Comparison of ENCODE assay signal across 17 mouse cellular contexts in the genomic region with DNA sequence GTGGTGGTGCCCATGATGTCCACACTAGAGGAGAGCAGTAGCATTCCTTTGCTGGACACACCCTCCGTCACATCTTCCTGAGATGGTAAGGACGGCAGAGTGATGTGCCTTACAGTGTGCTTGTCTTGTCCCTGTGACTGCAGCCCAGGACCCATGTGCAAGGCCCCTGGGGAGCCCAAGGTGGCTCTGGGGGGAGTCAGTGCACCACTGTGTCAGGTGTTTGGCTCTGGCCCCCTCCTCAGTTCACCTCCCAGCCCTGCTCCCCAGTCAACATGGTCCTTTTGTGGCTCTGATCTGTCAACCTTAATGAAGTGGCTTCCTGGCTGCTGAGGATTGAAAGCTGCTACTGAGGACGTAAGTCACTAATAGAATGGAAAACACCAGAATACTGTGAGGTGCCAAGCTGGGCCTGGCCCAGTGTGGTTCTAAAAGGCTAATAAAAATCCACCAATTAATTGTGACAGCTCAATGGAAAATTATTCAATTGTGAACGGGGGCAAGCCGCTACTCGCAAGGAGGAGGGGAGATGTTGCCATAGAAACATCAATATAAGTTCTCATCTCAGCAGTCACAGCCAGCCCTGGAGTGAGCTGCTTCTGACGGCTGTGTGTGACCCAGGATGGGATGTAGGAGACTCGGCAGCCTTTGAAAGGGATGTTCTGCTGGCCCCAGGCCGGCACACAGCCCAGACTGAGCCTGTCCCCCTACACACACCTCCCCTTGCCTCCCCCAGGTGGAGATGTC. TPM values are rescaled to one million over a fixed set of nuclear protein-coding genes. Genes with fewer than 3 reads are reported as not detected.
A peak's percentile ranks its signal among the peaks of the same experiment; 100 is the strongest.
DNase-seq lines count a peak whose midpoint lies in the region; ATAC-seq and TF ChIP-seq lines count a peak whose summit lies in the region.
"Had no signal": no experiment of that assay in that cellular context is flagged by ENCODE, and none has a peak within 500 bp of the region (broad histone marks: within the 10 kb centered on the region; RNA-seq: fewer than 3 reads in every experiment).

No protein-coding gene starts in this region.

- peak overlapping the region; percentile 77 for H3K27ac ChIP-seq in forebrain, embryonic 12.5 days
- H3K27ac ChIP-seq in hindbrain, embryonic 16.5 days (ENCODE audit: low read depth, low read length) = peak overlapping the region; percentile 81
- peak overlapping the region; percentile 82 for H3K27ac ChIP-seq in midbrain, embryonic 16.5 days (ENCODE audit: low read length)
- no peak overlapping the region for H3K27ac ChIP-seq in lung, postnatal 0 days (ENCODE audit: low read length)
- H3K27ac ChIP-seq: limb, embryonic 15.5 days; stomach, embryonic 15.5 days had no signal

- no peak for TF ChIP-seq EP300 in lung, postnatal 0 days (IDR thresholded peaks at IDR 0.05)

- peaks cover 30% of the 10 kb centered on the region for H3K36me3 ChIP-seq in forebrain, embryonic 12.5 days (replicated peaks)
- peaks cover 9% of the 10 kb centered on the region; the same call in 1 of the 2 replicates for H3K36me3 ChIP-seq in hindbrain, embryonic 16.5 days (ENCODE audit: control insufficient read depth, insufficient read depth, low read length)
- H3K36me3 ChIP-seq in midbrain, embryonic 16.5 days (ENCODE audit: control insufficient read depth, insufficient read depth, low read length) = peaks cover 10% of the 10 kb centered on the region; the same call in 1 of the 2 replicates
- peaks cover 16% of the 10 kb centered on the region for H3K36me3 ChIP-seq in lung, postnatal 0 days (ENCODE audit: insufficient read depth, low read length)

- DNase-seq in brain, embryonic 14.5 days (ENCODE audit: low read depth) = peak; percentile 80
- no peak for DNase-seq in cerebellum, adult 11 months
- no peak for DNase-seq in frontal cortex, adult 2 months (ENCODE audit: extremely low spot score in 1 of 2, low spot score in 1 of 2)
- no peak for DNase-seq in layer of hippocampus, postnatal 36 days
- no peak for DNase-seq in lung, postnatal 0 days (ENCODE audit: low spot score)
- DNase-seq: cerebellum, postnatal 14 days; gastrocnemius, postnatal 14 days; kidney, adult 2 months; lung, postnatal 14 days; thymus, postnatal 4 days had no signal

- peaks cover 64% of the 10 kb centered on the region for H3K4me1 ChIP-seq in forebrain, embryonic 12.5 days
- H3K4me1 ChIP-seq in hindbrain, embryonic 16.5 days (ENCODE audit: control insufficient read depth, insufficient read depth, low read depth, low read length) = peaks cover 46% of the 10 kb centered on the region
- peaks cover 57% of the 10 kb centered on the region for H3K4me1 ChIP-seq in midbrain, embryonic 16.5 days (ENCODE audit: control insufficient read depth, insufficient read depth, low read length)
- H3K4me1 ChIP-seq in lung, postnatal 0 days (ENCODE audit: insufficient read depth, low read depth, low read length) = no peaks in the 10 kb centered on the region; the same call in 1 of the 2 replicates

- TF ChIP-seq POLR2A in brain, embryonic 14.5 days (IDR thresholded peaks at IDR 0.05; ENCODE audit: borderline replicate concordance, extremely low read depth, insufficient read depth, insufficient read length, poor library complexity, severe bottlenecking) = no peak

- WGBS in forebrain, embryonic 12.5 days = 23% methylated on average over 9 of the region's 9 CpGs
- WGBS in hindbrain, embryonic 16.5 days = 10% methylated on average over 9 of the region's 9 CpGs
- WGBS in midbrain, embryonic 16.5 days = 11% methylated on average over 9 of the region's 9 CpGs
- WGBS in lung, postnatal 0 days = 46% methylated on average over 9 of the region's 9 CpGs

- no peak overlapping the region for H3K4me3 ChIP-seq in forebrain, embryonic 12.5 days (replicated peaks)
- H3K4me3 ChIP-seq in hindbrain, embryonic 16.5 days (ENCODE audit: low read length) = no peak overlapping the region
- H3K4me3 ChIP-seq in midbrain, embryonic 16.5 days (ENCODE audit: low read depth, low read length) = no peak overlapping the region
- no peak overlapping the region for H3K4me3 ChIP-seq in lung, postnatal 0 days (ENCODE audit: low read depth, low read length)
- H3K4me3 ChIP-seq: limb, embryonic 15.5 days; stomach, embryonic 15.5 days had no signal

- peak overlapping the region; percentile 25; the same call in 1 of the 2 replicates for H3K9ac ChIP-seq in forebrain, embryonic 12.5 days
- peak overlapping the region; percentile 42; the same call in 1 of the 2 replicates for H3K9ac ChIP-seq in hindbrain, embryonic 16.5 days (ENCODE audit: low read depth, low read length)
- peak overlapping the region; percentile 1; the same call in 1 of the 2 replicates for H3K9ac ChIP-seq in midbrain, embryonic 16.5 days (ENCODE audit: low read depth, low read length)
- no peak overlapping the region for H3K9ac ChIP-seq in lung, postnatal 0 days (replicated peaks; ENCODE audit: low read depth)
- H3K9ac ChIP-seq: limb, embryonic 15.5 days; stomach, embryonic 15.5 days had no signal

- no peak overlapping the region for H3K4me2 ChIP-seq in forebrain, embryonic 12.5 days
- no peak overlapping the region for H3K4me2 ChIP-seq in hindbrain, embryonic 16.5 days (ENCODE audit: low read length)
- no peak overlapping the region for H3K4me2 ChIP-seq in midbrain, embryonic 16.5 days (ENCODE audit: low read length)
- H3K4me2 ChIP-seq in lung, postnatal 0 days (replicated peaks; ENCODE audit: low read depth, low read length) = no peak overlapping the region
- H3K4me2 ChIP-seq: limb, embryonic 15.5 days; stomach, embryonic 15.5 days had no signal

- H3K27me3 ChIP-seq in forebrain, embryonic 12.5 days = peaks cover 22% of the 10 kb centered on the region
- H3K27me3 ChIP-seq in hindbrain, embryonic 16.5 days (replicated peaks; ENCODE audit: control insufficient read depth, insufficient read depth, low read length) = no peaks in the 10 kb centered on the region
- H3K27me3 ChIP-seq in midbrain, embryonic 16.5 days (ENCODE audit: control insufficient read depth, insufficient read depth, low read depth, low read length) = no peaks in the 10 kb centered on the region
- no peaks in the 10 kb centered on the region for H3K27me3 ChIP-seq in lung, postnatal 0 days (replicated peaks; ENCODE audit: insufficient read depth, low read length)
- H3K27me3 ChIP-seq: limb, embryonic 15.5 days; stomach, embryonic 15.5 days had no signal

- ATAC-seq in forebrain, embryonic 12.5 days (ENCODE audit: low FRiP score) = peak; percentile 42
- peak; percentile 65 for ATAC-seq in hindbrain, embryonic 16.5 days
- ATAC-seq in midbrain, embryonic 16.5 days = peak; percentile 66
- no peak for ATAC-seq in lung, postnatal 0 days

- H3K9me3 ChIP-seq in forebrain, embryonic 12.5 days = no peaks in the 10 kb centered on the region
- H3K9me3 ChIP-seq in hindbrain, embryonic 16.5 days (ENCODE audit: control insufficient read depth, low read length) = no peaks in the 10 kb centered on the region
- no peaks in the 10 kb centered on the region for H3K9me3 ChIP-seq in midbrain, embryonic 16.5 days (replicated peaks; ENCODE audit: control insufficient read depth, low read length, poor library complexity, severe bottlenecking)
- H3K9me3 ChIP-seq in lung, postnatal 0 days (ENCODE audit: low read length) = no peaks in the 10 kb centered on the region
- H3K9me3 ChIP-seq: limb, embryonic 15.5 days; stomach, embryonic 15.5 days had no signal

- TF ChIP-seq CTCF in brain, embryonic 14.5 days (IDR thresholded peaks at IDR 0.05; ENCODE audit: borderline replicate concordance, extremely low read depth, insufficient read depth, insufficient read length) = no peak
- TF ChIP-seq CTCF in lung, postnatal 0 days (IDR thresholded peaks at IDR 0.05) = no peak

RNA-seq across cellular contexts. Expression of a gene that starts 3.6 kb away (rescaled TPM):
- 0.03 TPM in 2 replicates for polyA plus RNA-seq in brain, embryonic 14.5 days (2012; rRNA removed)
- 0.06 TPM in 1 of 2 replicates, not detected in the other for polyA plus RNA-seq in forebrain, embryonic 12.5 days (2016; fragmentation: Nextera tagmentation; extraction: Ambion mirVana)
- 0.09 TPM in 1 of 2 replicates, not detected in the other for polyA plus RNA-seq in hindbrain, embryonic 16.5 days (2015; fragmentation: Nextera tagmentation; extraction: Ambion mirVana)
- polyA plus RNA-seq in midbrain, embryonic 16.5 days (2015; fragmentation: Nextera tagmentation; extraction: Ambion mirVana) = 0.14 and 0.18 TPM in 2 replicates
- not detected in 2 replicates for polyA plus RNA-seq in frontal cortex, adult 2 months (2012; rRNA removed)
- total RNA-seq in layer of hippocampus, postnatal 36 days (2021) = not detected
- polyA plus RNA-seq in lung, postnatal 0 days (2015; fragmentation: Nextera tagmentation; extraction: Ambion mirVana) = 0.04 and 0.13 TPM in 2 replicates
- total RNA-seq: gastrocnemius, postnatal 14 days; layer of hippocampus, postnatal 14 days had no signal

RNA-seq across cellular contexts. Expression of a gene that starts 39.0 kb away (rescaled TPM):
- 7.2 and 10.0 TPM in 2 replicates for polyA plus RNA-seq in brain, embryonic 14.5 days (2012; rRNA removed)
- 1.1 and 1.2 TPM in 2 replicates for polyA plus RNA-seq in forebrain, embryonic 12.5 days (2016; fragmentation: Nextera tagmentation; extraction: Ambion mirVana)
- polyA plus RNA-seq in hindbrain, embryonic 16.5 days (2015; fragmentation: Nextera tagmentation; extraction: Ambion mirVana) = 7.1 and 8.6 TPM in 2 replicates
- 16.4 and 20.9 TPM in 2 replicates for polyA plus RNA-seq in midbrain, embryonic 16.5 days (2015; fragmentation: Nextera tagmentation; extraction: Ambion mirVana)
- polyA plus RNA-seq in frontal cortex, adult 2 months (2012; rRNA removed) = 8.0 and 9.0 TPM in 2 replicates
- 100 to 1,000 TPM; 105 to 114 TPM for total RNA-seq in layer of hippocampus, postnatal 36 days (2021)
- polyA plus RNA-seq in lung, postnatal 0 days (2015; fragmentation: Nextera tagmentation; extraction: Ambion mirVana) = 0.02 and 0.08 TPM in 2 replicates
- total RNA-seq: gastrocnemius, postnatal 14 days had no signal
- polyA plus RNA-seq: heart, embryonic 16.5 days had no signal
